Mouse (Mus musculus) neutrophil, adult 59 days (primary cell): Measurements from ENCODE around the gene Lipo4. TPM values are rescaled to one million over a fixed set of nuclear protein-coding genes. Genes with fewer than 3 reads are reported as not detected.

Experiments used
- total RNA-seq, 2 experiments: library from RNA; stranded (reverse); gene quantifications; 1 replicate in 1 of 2; 2 replicates in 1 of 2; pipeline ENCODE4 v1.2.4; 2023

Lipo4 gene
- not detected for total RNA-seq

GRCm38 (mm10) chr19:33517680-33518079 is at the start of gene Lipo4:
Lipo4 (minus strand) TSS chr19:33517780.

Other genes starting within 250 kb of the Lipo4 start
- gene Rnls, start 125.5 kb downstream of the Lipo4 start, total RNA-seq: 1 to 10 TPM in 1 of 2 experiments, under 1 TPM in 1; 0.93 to 1.2 TPM
- not detected for gene Gm8978, start 107.5 kb upstream of the Lipo4 start, total RNA-seq
- not detected for gene Lipo2, start 233.6 kb upstream of the Lipo4 start, total RNA-seq
- 1 to 10 TPM; 2.5 to 3.2 TPM for gene Lipo3, start 244.2 kb upstream of the Lipo4 start, total RNA-seq